Mouse (Mus musculus) adrenal gland, postnatal 0 days (tissue): Measurements from ENCODE around the gene Rap2a. TPM values are rescaled to one million over a fixed set of nuclear protein-coding genes. Genes with fewer than 3 reads are reported as not detected.

Experiments
- polyA plus RNA-seq: library from polyadenylated mRNA; unstranded; fragments of >200 nt; fragmentation: Nextera tagmentation; extraction: Ambion mirVana; gene quantifications from 2 replicates; pipeline ENCODE4 v1.2.1, GENCODE M21; 2015

Gene Rap2a
- polyA plus RNA-seq = 13.4 and 17.6 TPM in 2 replicates

DNA sequence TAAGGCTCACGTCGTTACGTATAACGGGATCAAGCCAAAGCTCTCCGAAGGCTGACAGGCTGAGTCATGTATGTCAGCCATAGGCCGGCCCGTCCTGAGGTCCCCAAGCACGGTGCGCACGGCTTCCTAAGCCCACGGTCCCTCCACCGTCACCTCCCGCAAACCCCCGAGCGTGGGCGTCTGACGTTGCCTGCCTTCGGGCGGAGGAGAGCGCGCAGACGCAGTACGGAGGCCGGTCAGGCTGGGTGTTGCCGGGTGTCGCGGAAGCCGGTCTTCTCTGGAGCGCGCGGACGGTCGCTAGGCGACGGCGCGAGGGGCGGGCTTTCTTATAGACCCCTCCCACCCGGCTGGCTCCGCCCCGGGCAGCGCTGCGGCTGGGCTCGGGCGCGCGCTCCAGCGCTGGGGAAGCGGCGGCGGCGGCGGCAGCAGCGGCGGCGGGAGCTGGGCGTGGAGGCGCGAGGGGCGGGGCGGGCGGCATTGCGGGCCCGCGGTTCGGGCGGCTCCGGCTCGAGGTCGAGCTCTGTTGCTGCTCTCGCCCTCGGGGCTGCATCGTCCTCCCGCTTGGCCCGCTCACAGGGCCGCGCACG lies at the start of gene Rap2a:
Rap2a (plus strand) TSS at position 463 of the 587 bp plus-strand sequence.

Other genes with a start within 250 kb of the Rap2a start
- 84.2 and 112 TPM in 2 replicates for gene Mbnl2, start 202.8 kb upstream of the Rap2a start, polyA plus RNA-seq